Mouse (Mus musculus): ENCODE data around the gene Gm47969. TPM values are rescaled to one million over a fixed set of nuclear protein-coding genes. Genes with fewer than 3 reads are reported as not detected.
"Not testable (repeated sequence)": the region's sequence is repeated elsewhere in the genome, so short reads cannot be mapped to it uniquely, and the experiment has no call there.

The Gm47969 gene
- 0.09 TPM in 1 of 2 replicates, not detected in the other for polyA plus RNA-seq (2012; rRNA removed)

DNA sequence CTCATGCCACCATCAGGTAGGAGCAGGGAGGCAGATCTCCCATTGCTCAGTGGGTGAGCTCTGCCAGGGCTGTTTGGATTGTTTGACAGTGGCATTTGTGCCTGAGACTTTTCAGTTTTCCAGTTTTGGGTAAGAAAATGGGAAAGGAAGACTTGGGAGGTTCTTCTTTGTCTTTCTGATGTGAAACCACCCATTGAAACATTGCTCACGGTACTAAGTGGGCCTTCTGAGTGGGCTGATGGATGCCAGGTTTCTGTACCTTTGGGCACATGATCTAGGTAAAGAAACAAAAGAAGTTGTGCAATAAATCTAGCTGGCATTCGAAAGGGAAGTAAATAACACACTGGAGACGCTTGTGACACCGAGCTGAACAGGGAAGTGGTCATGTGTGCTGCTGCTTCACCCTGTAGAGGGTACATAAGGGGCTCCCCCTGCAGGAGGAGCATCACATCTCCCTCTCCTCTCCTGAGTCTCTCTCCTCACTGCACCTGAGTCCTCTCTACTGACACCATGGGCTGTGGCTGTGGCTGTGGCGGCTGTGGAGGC, at the start of gene Gm47969:
Gene Gm47969 (plus strand): TSS at position 51 of the 546 bp plus-strand sequence.
- H3K4me3 ChIP-seq (ENCODE audit: insufficient read depth, low read length): no peak within 1 kb of the TSS
- H3K4me1 ChIP-seq (ENCODE audit: control insufficient read depth, insufficient read depth, low read length): no peaks in the 10 kb centered on the region
- TF ChIP-seq CTCF (IDR thresholded peaks at IDR 0.05; ENCODE audit: extremely low read depth, insufficient read depth, low read length) (no peak), POLR2A (IDR thresholded peaks at IDR 0.05; ENCODE audit: extremely low read depth, insufficient read depth, low read length) (no peak)
- H3K27ac ChIP-seq (ENCODE audit: insufficient read depth, low read length): no peak within 1 kb of the TSS

DNA sequence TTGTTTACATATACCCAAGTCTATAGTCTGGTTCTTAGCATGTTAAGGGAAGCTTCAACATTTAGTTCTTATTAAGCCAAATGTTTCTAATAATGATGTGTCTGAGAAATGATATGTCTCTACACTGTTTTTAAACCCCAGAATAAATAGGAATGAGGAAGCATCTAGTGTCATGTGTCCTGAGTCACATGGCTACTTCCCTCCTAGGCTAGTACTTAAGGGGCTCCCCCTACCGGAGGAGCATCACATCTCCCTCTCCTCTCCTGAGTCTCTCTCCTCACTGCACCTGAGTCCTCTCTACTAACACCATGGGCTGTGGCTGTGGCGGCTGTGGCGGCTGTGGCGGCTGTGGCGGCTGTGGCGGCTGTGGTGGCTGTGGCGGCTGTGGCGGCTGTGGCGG, 44.4 kb upstream of the Gm47969 start, which contains the start of gene Gm47959:
Gene Gm47959 (plus strand): TSS at position 243 of the 400 bp plus-strand sequence.
- not testable (repeated sequence) for H3K27ac ChIP-seq (ENCODE audit: insufficient read depth, low read length); H3K4me1 ChIP-seq (ENCODE audit: control insufficient read depth, insufficient read depth, low read length); H3K4me3 ChIP-seq (ENCODE audit: insufficient read depth, low read length)

DNA sequence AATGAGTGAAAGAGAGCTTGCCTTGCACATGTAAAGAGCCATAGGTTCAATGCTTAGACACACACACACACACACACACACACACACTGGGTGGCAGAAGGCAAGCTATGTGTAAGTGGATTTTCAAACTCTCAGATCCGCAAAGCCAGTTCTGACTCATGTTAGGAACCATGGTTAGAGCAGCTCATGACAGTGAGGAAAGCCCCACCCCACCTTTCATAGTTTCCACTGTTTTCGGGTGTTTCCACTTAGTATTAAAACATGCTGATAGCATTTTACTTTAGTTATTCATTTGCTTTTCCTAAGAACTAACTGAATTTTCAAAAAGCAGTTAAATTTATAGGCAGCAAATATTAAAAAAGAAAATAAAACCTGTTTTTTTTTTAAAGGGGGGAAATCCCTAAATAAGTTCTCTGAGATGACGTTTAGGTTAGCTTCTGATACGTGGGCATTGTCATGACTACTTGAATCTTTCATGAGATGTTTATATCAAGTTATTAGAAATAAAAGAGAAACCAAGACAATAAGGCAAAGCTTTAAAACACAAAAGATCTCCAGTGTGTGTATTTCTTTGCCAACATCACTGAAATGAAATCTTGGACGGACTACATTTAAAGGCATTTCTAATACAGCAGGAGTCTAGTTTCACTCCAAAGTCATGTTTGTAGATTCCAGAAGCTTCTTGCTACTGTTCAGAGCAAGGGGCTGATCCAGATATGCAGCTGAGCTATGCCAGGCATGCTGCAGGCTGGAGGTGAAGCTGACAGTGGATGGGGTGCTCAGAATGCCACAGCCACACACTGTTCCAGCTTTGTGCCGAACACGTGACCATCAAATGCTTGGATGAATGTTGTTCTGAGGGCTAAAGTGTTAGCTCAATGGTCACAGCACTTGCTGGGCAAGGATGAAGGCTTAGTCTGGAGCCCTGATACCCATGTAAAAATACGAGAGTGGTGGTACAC, 38.2 kb upstream of the Gm47969 start:
- TF ChIP-seq POLR2A (IDR thresholded peaks at IDR 0.05; ENCODE audit: extremely low read depth, insufficient read depth, low read length) (no peak), CTCF (IDR thresholded peaks at IDR 0.05; ENCODE audit: extremely low read depth, insufficient read depth, low read length) (no peak)

GRCm38 (mm10) chr1:83007471-83007870, 37.3 kb upstream of the Gm47969 start:
- Histone ChIP-seq H3K27ac (ENCODE audit: insufficient read depth, low read length) (no peak overlapping the region), H3K4me1 (ENCODE audit: control insufficient read depth, insufficient read depth, low read length) (no peaks in the 10 kb centered on the region), H3K4me3 (ENCODE audit: insufficient read depth, low read length) (no peak overlapping the region)
- TF ChIP-seq POLR2A (IDR thresholded peaks at IDR 0.05; ENCODE audit: extremely low read depth, insufficient read depth, low read length) (no peak), CTCF (IDR thresholded peaks at IDR 0.05; ENCODE audit: extremely low read depth, insufficient read depth, low read length) (no peak)

More for the DNA sequence above, 38.2 kb upstream of the Gm47969 start:
- no peaks in the 10 kb centered on the region for H3K4me1 ChIP-seq (ENCODE audit: control insufficient read depth, insufficient read depth, low read length)
- H3K4me3 ChIP-seq (ENCODE audit: insufficient read depth, low read length): no peak overlapping the region
- no peak overlapping the region for H3K27ac ChIP-seq (ENCODE audit: insufficient read depth, low read length)

GRCm38 (mm10) chr1:83014477-83014876, 30.3 kb upstream of the Gm47969 start:
- H3K4me3 ChIP-seq (ENCODE audit: insufficient read depth, low read length): no peak overlapping the region
- H3K27ac ChIP-seq (ENCODE audit: insufficient read depth, low read length): no peak overlapping the region
- no peaks in the 10 kb centered on the region for H3K4me1 ChIP-seq (ENCODE audit: control insufficient read depth, insufficient read depth, low read length)
- TF ChIP-seq POLR2A (IDR thresholded peaks at IDR 0.05; ENCODE audit: extremely low read depth, insufficient read depth, low read length) (no peak), CTCF (IDR thresholded peaks at IDR 0.05; ENCODE audit: extremely low read depth, insufficient read depth, low read length) (no peak)

DNA sequence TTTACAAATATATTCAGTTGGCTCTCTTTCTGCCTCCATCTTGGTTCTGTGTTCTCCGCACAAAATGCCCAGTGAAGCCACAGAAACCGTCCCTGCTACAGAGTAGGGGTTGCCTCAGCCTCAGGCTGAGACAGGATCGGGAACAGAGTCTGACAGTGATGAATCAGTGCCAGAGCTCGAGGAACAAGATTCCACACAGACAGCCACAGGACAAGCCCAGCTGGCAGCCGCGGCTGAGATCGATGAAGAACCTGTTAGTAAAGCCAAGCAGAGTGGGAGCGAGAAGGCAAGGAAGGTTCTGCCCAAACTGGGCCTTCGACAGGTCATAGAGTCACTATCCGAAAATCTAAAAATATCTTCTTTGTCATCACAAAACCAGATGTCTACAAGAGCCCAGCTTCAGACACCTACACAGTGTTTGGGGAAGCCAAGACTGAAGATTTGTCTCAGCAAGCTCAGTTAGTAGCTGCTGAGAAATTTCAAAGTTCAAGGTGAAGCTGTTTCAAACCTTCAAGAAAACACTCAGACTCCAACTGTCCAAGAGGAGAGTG, 29.3 kb upstream of the Gm47969 start:
- H3K27ac ChIP-seq (ENCODE audit: insufficient read depth, low read length): no peak overlapping the region
- no peak for TF ChIP-seq CTCF (IDR thresholded peaks at IDR 0.05; ENCODE audit: extremely low read depth, insufficient read depth, low read length)
- TF ChIP-seq POLR2A (IDR thresholded peaks at IDR 0.05; ENCODE audit: extremely low read depth, insufficient read depth, low read length): no peak
- no peak overlapping the region for H3K4me3 ChIP-seq (ENCODE audit: insufficient read depth, low read length)
- no peaks in the 10 kb centered on the region for H3K4me1 ChIP-seq (ENCODE audit: control insufficient read depth, insufficient read depth, low read length)

GRCm38 (mm10) chr1:83016556-83016955, 28.2 kb upstream of the Gm47969 start:
- TF ChIP-seq POLR2A (IDR thresholded peaks at IDR 0.05; ENCODE audit: extremely low read depth, insufficient read depth, low read length) (no peak), CTCF (IDR thresholded peaks at IDR 0.05; ENCODE audit: extremely low read depth, insufficient read depth, low read length) (no peak)
- Histone ChIP-seq H3K27ac (ENCODE audit: insufficient read depth, low read length) (no peak overlapping the region), H3K4me1 (ENCODE audit: control insufficient read depth, insufficient read depth, low read length) (no peaks in the 10 kb centered on the region), H3K4me3 (ENCODE audit: insufficient read depth, low read length) (no peak overlapping the region)

GRCm38 (mm10) chr1:83031950-83032349, 12.8 kb upstream of the Gm47969 start:
- TF ChIP-seq POLR2A (IDR thresholded peaks at IDR 0.05; ENCODE audit: extremely low read depth, insufficient read depth, low read length) (no peak), CTCF (IDR thresholded peaks at IDR 0.05; ENCODE audit: extremely low read depth, insufficient read depth, low read length) (no peak)
- no peak overlapping the region for H3K4me3 ChIP-seq (ENCODE audit: insufficient read depth, low read length)
- no peak overlapping the region for H3K27ac ChIP-seq (ENCODE audit: insufficient read depth, low read length)
- no peaks in the 10 kb centered on the region for H3K4me1 ChIP-seq (ENCODE audit: control insufficient read depth, insufficient read depth, low read length)

DNA sequence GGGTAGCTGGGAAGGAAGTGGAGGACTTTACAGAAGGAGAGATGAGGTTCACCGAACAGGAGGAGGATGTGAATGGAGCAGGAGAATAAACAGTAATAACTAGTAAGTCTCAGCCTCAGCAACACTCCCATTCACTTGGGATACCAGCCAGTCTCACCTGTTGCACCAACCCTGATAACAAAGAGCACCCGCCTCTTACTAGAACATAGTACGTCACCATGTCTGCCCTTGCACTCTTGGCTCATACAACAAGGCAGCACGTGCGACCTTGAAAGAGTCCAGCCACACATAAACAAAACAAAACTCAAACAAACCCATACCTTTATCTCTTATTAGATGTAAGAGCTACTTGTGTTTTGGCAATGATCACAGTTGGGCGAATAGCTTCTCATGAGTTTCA, 12.2 kb upstream of the Gm47969 start:
- Histone ChIP-seq H3K27ac (ENCODE audit: insufficient read depth, low read length) (no peak overlapping the region), H3K4me1 (ENCODE audit: control insufficient read depth, insufficient read depth, low read length) (no peaks in the 10 kb centered on the region), H3K4me3 (ENCODE audit: insufficient read depth, low read length) (no peak overlapping the region)
- TF ChIP-seq CTCF (IDR thresholded peaks at IDR 0.05; ENCODE audit: extremely low read depth, insufficient read depth, low read length) (no peak), POLR2A (IDR thresholded peaks at IDR 0.05; ENCODE audit: extremely low read depth, insufficient read depth, low read length) (no peak)

Measured in cortical plate, adult 2 months (tissue).